Mouse (Mus musculus) liver, embryonic 12.5 days (tissue): ENCODE measurements around the gene Fsip1. TPM values are rescaled to one million over a fixed set of nuclear protein-coding genes. Genes with fewer than 3 reads are reported as not detected.

Experiments used
- ATAC-seq: fragments of 200-750 bp; cut with Nextera tagmentation; 2 replicates; pipeline ENCODE4 v1.8.0; 2017; ENCODE audit warnings: moderate number of reproducible peaks, mild to moderate bottlenecking, moderate library complexity
- H3K27ac ChIP-seq: fragments of 300-500 bp; sonication (generic); 2 replicates; pipeline ENCODE4 v1.5.1; 2016; ENCODE audit warnings: mild to moderate bottlenecking
- H3K27me3 ChIP-seq: fragments of 300-500 bp; sonication (generic); replicated peaks from 2 replicates; pipeline ENCODE4 v1.6.1; 2016; ENCODE audit warnings: mild to moderate bottlenecking, moderate library complexity
- H3K36me3 ChIP-seq: fragments of 300-500 bp; sonication (generic); 2 replicates; pipeline ENCODE4 v1.6.1; 2016; ENCODE audit warnings: mild to moderate bottlenecking, moderate library complexity
- H3K4me1 ChIP-seq: fragments of 300-500 bp; sonication (generic); 2 replicates; pipeline ENCODE4 v1.6.1; 2016
- H3K4me2 ChIP-seq: fragments of 300-500 bp; sonication (generic); 2 replicates; pipeline ENCODE4 v1.6.1; 2016; ENCODE audit warnings: mild to moderate bottlenecking, moderate library complexity
- H3K4me3 ChIP-seq: fragments of 300-500 bp; sonication (generic); 2 replicates; pipeline ENCODE4 v1.5.1; 2016; ENCODE audit warnings: mild to moderate bottlenecking, moderate library complexity
- H3K9ac ChIP-seq: fragments of 300-500 bp; sonication (generic); 2 replicates; pipeline ENCODE4 v1.6.1; 2016; ENCODE audit warnings: mild to moderate bottlenecking, moderate library complexity
- H3K9me3 ChIP-seq: fragments of 300-500 bp; sonication (generic); replicated peaks from 2 replicates; pipeline ENCODE4 v1.6.1; 2016; ENCODE audit warnings: mild to moderate bottlenecking, moderate library complexity
- WGBS: fragments of 180-500 bp; shearing (Covaris S2); methylation state at CpG from one replicate; pipeline ENCODE4 v1.1.7; 2016; ENCODE audit not compliant: insufficient replicate concordance; 5-methylcytosine and 5-hydroxymethylcytosine counted together
- polyA plus RNA-seq: library from polyadenylated mRNA; unstranded; fragments of >200 nt; fragmentation: Nextera tagmentation; extraction: Ambion mirVana; gene quantifications from 2 replicates; pipeline ENCODE4 v1.2.1, GENCODE M21; 2016

Fsip1 gene
- polyA plus RNA-seq, 1 experiment from 2014 or later: 0.23 TPM

GRCm38 (mm10) chr2:118137776-118138175 is 119.0 kb downstream of the Fsip1 start:
- Histone ChIP-seq H3K27me3 (no peaks in the 10 kb centered on the region), H3K36me3 (no peaks in the 10 kb centered on the region), H3K4me1 (no peaks in the 10 kb centered on the region), H3K27ac (no peak overlapping the region), H3K9ac (no peak overlapping the region), H3K9me3 (no peaks in the 10 kb centered on the region), H3K4me2 (no peak overlapping the region), H3K4me3 (no peak overlapping the region)
- 69% methylated on average over 2 of the region's 2 CpGs for WGBS
- ATAC-seq: no peak

GRCm38 (mm10) chr2:118137071-118137470 is 119.7 kb downstream of the Fsip1 start:
- Histone ChIP-seq H3K27me3 (no peaks in the 10 kb centered on the region), H3K4me3 (no peak overlapping the region), H3K36me3 (no peaks in the 10 kb centered on the region), H3K27ac (no peak overlapping the region), H3K9me3 (no peaks in the 10 kb centered on the region), H3K4me2 (no peak overlapping the region), H3K9ac (no peak overlapping the region), H3K4me1 (no peaks in the 10 kb centered on the region)
- 73% methylated on average over 9 of the region's 9 CpGs for WGBS
- ATAC-seq: no peak

- Histone ChIP-seq H3K9ac (no peak overlapping the region), H3K27me3 (no peaks in the 10 kb centered on the region), H3K36me3 (peaks cover 2% of the 10 kb centered on the region; the same call in 1 of the 2 replicates), H3K27ac (no peak overlapping the region), H3K4me3 (no peak overlapping the region), H3K9me3 (no peaks in the 10 kb centered on the region), H3K4me1 (no peaks in the 10 kb centered on the region), H3K4me2 (no peak overlapping the region)
- no peak for ATAC-seq
- 65% methylated on average over 3 of the region's 3 CpGs for WGBS
These were observed 128.5 kb downstream of the Fsip1 start for GRCm38 (mm10) chr2:118128313-118128712.

- 58% methylated on average over 5 of the region's 5 CpGs for WGBS
- H3K4me1 ChIP-seq: no peaks in the 10 kb centered on the region
- peak; percentile 44; the same call in 1 of the 2 replicates for ATAC-seq
These were observed 129.1 kb downstream of the Fsip1 start for GRCm38 (mm10) chr2:118127516-118128288.

GRCm38 (mm10) chr2:118125943-118126470 is 130.8 kb downstream of the Fsip1 start:
- Histone ChIP-seq H3K27ac (no peak overlapping the region), H3K4me1 (no peaks in the 10 kb centered on the region), H3K9me3 (no peaks in the 10 kb centered on the region), H3K27me3 (no peaks in the 10 kb centered on the region), H3K4me3 (no peak overlapping the region), H3K4me2 (no peak overlapping the region), H3K9ac (no peak overlapping the region), H3K36me3 (peaks cover 3% of the 10 kb centered on the region; the same call in 1 of the 2 replicates)
- WGBS: 63% methylated on average over 7 of the region's 7 CpGs
- ATAC-seq: no peak

More at GRCm38 (mm10) chr2:118127516-118128288, 129.1 kb downstream of the Fsip1 start:
- no peak overlapping the region for H3K9ac ChIP-seq
- H3K4me3 ChIP-seq: no peak overlapping the region
- no peak overlapping the region for H3K27ac ChIP-seq
- H3K4me2 ChIP-seq: no peak overlapping the region
- H3K9me3 ChIP-seq: no peaks in the 10 kb centered on the region
- no peaks in the 10 kb centered on the region for H3K27me3 ChIP-seq
- H3K36me3 ChIP-seq: peaks cover 3% of the 10 kb centered on the region; the same call in 1 of the 2 replicates

GRCm38 (mm10) chr2:118125211-118125939 is 131.4 kb downstream of the Fsip1 start:
- Histone ChIP-seq H3K4me1 (no peaks in the 10 kb centered on the region), H3K27ac (no peak overlapping the region), H3K4me2 (no peak overlapping the region), H3K27me3 (no peaks in the 10 kb centered on the region), H3K9ac (no peak overlapping the region), H3K4me3 (no peak overlapping the region), H3K9me3 (no peaks in the 10 kb centered on the region), H3K36me3 (peaks cover 7% of the 10 kb centered on the region; the same call in 1 of the 2 replicates)
- WGBS: 67% methylated on average over 11 of the region's 11 CpGs
- no peak for ATAC-seq

GRCm38 (mm10) chr2:118124437-118124836 is 132.3 kb downstream of the Fsip1 start:
- WGBS: 78% methylated on average over 7 of the region's 7 CpGs
- Histone ChIP-seq H3K27ac (no peak overlapping the region), H3K9me3 (no peaks in the 10 kb centered on the region), H3K27me3 (no peaks in the 10 kb centered on the region), H3K4me1 (no peaks in the 10 kb centered on the region), H3K4me2 (no peak overlapping the region), H3K4me3 (no peak overlapping the region), H3K36me3 (peaks cover 16% of the 10 kb centered on the region), H3K9ac (no peak overlapping the region)
- no peak for ATAC-seq

GRCm38 (mm10) chr2:118123743-118124142 is 133.0 kb downstream of the Fsip1 start:
- 75% methylated on average over 9 of the region's 9 CpGs for WGBS
- H3K27ac ChIP-seq: no peak overlapping the region

GRCm38 (mm10) chr2:118122291-118122690 is 134.5 kb downstream of the Fsip1 start:
- ATAC-seq: no peak
- H3K4me2 ChIP-seq: no peak overlapping the region
- no peak overlapping the region for H3K27ac ChIP-seq
- H3K4me3 ChIP-seq: no peak overlapping the region
- H3K36me3 ChIP-seq: peaks cover 19% of the 10 kb centered on the region
- H3K9me3 ChIP-seq: no peaks in the 10 kb centered on the region
- no peak overlapping the region for H3K9ac ChIP-seq
- 74% methylated on average over 6 of the region's 6 CpGs for WGBS
- no peaks in the 10 kb centered on the region for H3K4me1 ChIP-seq
- H3K27me3 ChIP-seq: no peaks in the 10 kb centered on the region

More at GRCm38 (mm10) chr2:118123743-118124142, 133.0 kb downstream of the Fsip1 start:
- H3K9ac ChIP-seq: no peak overlapping the region
- H3K36me3 ChIP-seq: peaks cover 19% of the 10 kb centered on the region
- no peak for ATAC-seq
- no peak overlapping the region for H3K4me2 ChIP-seq
- H3K27me3 ChIP-seq: no peaks in the 10 kb centered on the region
- H3K4me3 ChIP-seq: no peak overlapping the region
- H3K4me1 ChIP-seq: no peaks in the 10 kb centered on the region
- no peaks in the 10 kb centered on the region for H3K9me3 ChIP-seq

- Histone ChIP-seq H3K4me3 (no peak overlapping the region), H3K9me3 (no peaks in the 10 kb centered on the region), H3K4me1 (no peaks in the 10 kb centered on the region), H3K27ac (no peak overlapping the region), H3K36me3 (peaks cover 19% of the 10 kb centered on the region), H3K4me2 (no peak overlapping the region), H3K9ac (no peak overlapping the region), H3K27me3 (no peaks in the 10 kb centered on the region)
- no peak for ATAC-seq
- 83% methylated on average over 7 of the region's 7 CpGs for WGBS
These were observed 136.0 kb downstream of the Fsip1 start for GRCm38 (mm10) chr2:118120751-118121150.

- H3K9ac ChIP-seq: no peak overlapping the region
- H3K9me3 ChIP-seq: no peaks in the 10 kb centered on the region
- no peak for ATAC-seq
- H3K27me3 ChIP-seq: no peaks in the 10 kb centered on the region
- H3K4me3 ChIP-seq: no peak overlapping the region
- WGBS: 85% methylated on average over 11 of the region's 11 CpGs
- H3K4me1 ChIP-seq: no peaks in the 10 kb centered on the region
- H3K27ac ChIP-seq: no peak overlapping the region
- peaks cover 19% of the 10 kb centered on the region for H3K36me3 ChIP-seq
- no peak overlapping the region for H3K4me2 ChIP-seq
These were observed 136.7 kb downstream of the Fsip1 start for GRCm38 (mm10) chr2:118120095-118120494.

GRCm38 (mm10) chr2:118119684-118120083 is 137.1 kb downstream of the Fsip1 start:
- Histone ChIP-seq H3K4me3 (no peak overlapping the region), H3K27ac (no peak overlapping the region), H3K36me3 (peaks cover 19% of the 10 kb centered on the region), H3K4me1 (no peaks in the 10 kb centered on the region), H3K9me3 (no peaks in the 10 kb centered on the region), H3K4me2 (no peak overlapping the region), H3K9ac (no peak overlapping the region), H3K27me3 (0 out of 2 replicates have a peak, but pooled peaks cover 1% of the 10 kb centered on the region)
- no peak for ATAC-seq
- 81% methylated on average over 12 of the region's 12 CpGs for WGBS
